Mouse (Mus musculus): ENCODE data around the gene 5830473C10Rik.

DNA sequence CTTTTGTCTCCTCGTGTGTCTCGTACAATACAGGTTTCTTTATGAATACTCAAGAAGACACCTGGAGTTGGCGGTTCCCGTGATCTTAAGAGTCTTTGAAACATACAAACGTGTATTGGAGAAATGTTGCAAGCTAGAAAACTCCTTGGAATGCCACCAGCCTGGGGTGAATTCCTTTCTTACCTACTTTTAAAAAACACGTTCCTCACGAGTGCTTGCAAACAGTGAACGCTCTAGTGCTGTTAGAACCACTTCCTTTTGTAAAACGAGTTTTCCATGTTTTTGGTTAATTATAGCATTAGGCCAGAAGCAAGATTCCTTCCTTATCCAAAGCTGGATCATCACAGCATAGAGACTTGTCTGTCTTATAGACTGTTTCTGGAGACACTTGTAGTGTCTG, 18.6 kb downstream of the 5830473C10Rik start:
- no peak for TF ChIP-seq CTCF (IDR thresholded peaks at IDR 0.05; ENCODE audit: control insufficient read depth, insufficient read depth, insufficient replicate concordance, low read depth, low read length)
- TF ChIP-seq POLR2A (IDR thresholded peaks at IDR 0.05; ENCODE audit: control insufficient read depth, low read depth, low read length) = no peak
